Mouse (Mus musculus) megakaryocyte-erythroid progenitor cell, adult 5-6 weeks (primary cell): ENCODE results near the gene Snx9. TPM values are rescaled to one million over a fixed set of nuclear protein-coding genes. Genes with fewer than 3 reads are reported as not detected.

Source experiments
- ATAC-seq: replicated peaks from 2 replicates; pipeline ENCODE4 v1.8.0; 2016; ENCODE audit warnings: mild to moderate bottlenecking, inconsistent platforms; ENCODE audit not compliant: severe bottlenecking, poor library complexity, low FRiP score, low TSS enrichment
- total RNA-seq, 2 experiments: library from RNA; stranded (forward) in 1 of 2; stranded (reverse) in 1 of 2; fragments of 200-1000, 215-1000 nt in 1 of 2; fragments of >200 nt in 1 of 2; fragmentation: Nextera tagmentation in 1 of 2; gene quantifications; 2 replicates each; pipeline ENCODE4 v1.2.3; 2014 to 2017

Gene Snx9
- total RNA-seq, 2 experiments from 2014 or later = 16.5 to 25.8 TPM

DNA sequence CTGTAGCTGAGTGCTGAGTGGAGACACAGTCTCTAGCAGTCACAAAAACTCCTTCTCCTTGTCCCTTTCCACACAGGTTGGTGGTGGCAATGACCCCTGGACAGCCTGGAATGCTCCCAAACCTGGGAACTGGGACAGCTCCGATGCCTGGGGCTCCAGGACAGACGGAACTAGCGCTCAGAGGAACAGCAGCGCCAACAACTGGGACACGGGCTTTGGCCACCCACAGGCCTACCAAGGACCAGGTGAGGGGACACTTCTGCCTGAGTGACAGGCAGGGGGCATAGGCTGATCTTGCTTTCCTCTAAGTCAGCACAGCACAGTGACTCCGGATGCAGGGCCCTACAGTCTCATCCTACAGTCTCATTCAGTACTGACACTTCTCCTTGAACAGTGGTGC is 58.1 kb downstream of the Snx9 start:
- ATAC-seq = no peak

DNA sequence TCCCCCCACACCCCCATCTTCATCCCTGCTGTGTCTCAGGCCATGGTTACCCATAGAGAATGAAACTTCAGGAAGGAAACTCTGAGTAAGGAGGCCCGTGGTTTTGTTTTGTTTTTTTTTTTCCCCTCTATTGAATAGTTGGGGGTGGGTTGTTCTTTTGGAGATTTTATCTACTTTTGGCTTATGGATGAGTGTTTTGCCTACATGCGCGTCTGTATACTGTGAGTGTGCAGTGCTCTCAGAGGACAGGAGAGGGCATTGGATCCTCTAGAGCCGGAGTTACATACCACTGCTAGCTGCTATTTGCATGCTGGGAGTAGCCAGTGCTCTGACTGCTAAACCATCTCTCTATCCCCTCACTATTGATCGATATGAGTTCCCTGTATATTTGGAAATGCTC is 60.3 kb downstream of the Snx9 start:
- ATAC-seq = no peak

DNA sequence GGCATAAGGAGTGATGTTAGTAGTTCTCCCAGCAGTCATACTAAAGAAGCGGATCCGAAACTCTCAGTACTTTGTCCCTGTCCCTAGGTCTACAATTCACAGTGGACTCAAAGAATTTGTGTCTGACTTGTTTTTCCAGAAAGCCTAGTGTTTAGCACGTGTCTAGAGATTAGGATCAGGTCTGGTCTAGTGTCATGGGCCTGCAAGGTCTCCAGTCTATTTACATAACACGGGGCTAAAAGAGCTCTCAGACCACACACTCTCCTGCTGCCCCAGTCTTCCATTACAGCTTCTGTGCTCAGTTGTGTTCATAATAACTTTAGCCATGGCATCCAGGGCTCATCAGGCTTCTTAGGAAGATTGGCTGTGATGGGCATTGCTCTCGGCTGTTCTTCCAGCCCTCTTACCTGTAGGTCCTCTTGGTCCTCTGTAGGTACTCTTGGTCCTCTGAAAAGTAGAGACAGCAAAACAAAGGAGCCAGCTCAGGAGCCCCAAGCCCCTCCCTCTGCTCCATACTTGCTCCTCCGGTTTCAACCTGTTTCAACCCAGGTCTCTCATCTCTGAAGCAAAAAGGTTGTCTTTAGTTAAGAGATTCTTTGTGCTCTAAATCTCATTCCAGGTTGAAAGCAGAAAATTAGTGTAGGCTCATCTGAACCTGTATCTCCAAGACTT is 62.6 kb downstream of the Snx9 start:
- ATAC-seq = no peak

DNA sequence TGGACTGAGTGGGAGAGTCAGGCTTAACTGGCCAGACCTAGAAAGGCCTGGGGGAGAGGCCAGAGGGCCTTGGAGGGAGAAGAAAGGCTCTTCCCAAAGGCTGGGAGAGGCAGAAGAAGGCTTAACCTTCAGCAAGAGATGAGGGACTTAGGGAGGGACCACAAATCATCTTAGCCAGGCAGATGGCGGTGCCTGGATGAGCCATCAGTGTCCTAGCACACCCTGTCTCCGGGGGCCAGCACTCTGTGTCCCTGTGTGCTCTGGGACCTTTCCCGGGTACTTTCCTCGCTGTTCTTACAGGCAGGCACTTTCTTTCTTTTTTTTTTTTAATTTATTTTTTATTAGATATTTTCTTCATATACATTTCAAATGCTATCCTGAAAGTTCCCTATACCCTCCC is 68.6 kb downstream of the Snx9 start:
- no peak for ATAC-seq

DNA sequence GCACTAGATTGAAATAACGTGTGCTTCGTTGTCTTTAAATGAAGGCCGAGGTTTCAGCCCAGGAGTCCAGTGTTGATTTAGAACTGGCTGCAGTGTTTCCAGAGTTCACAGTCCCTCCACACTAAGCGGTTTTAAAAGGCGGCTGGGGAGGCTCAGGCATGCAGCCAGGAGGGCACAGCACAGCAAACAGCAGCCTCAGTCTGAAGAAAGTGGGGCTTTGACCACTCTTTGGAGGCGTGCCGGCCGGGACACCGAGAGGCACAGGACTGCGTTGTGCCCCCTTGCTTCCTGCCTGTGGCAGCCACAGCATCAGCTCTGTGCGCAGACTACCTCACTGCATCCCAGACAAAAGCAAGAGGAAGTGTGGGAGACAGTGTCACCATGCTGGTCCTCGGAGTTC is 70.5 kb downstream of the Snx9 start:
- no peak for ATAC-seq

DNA sequence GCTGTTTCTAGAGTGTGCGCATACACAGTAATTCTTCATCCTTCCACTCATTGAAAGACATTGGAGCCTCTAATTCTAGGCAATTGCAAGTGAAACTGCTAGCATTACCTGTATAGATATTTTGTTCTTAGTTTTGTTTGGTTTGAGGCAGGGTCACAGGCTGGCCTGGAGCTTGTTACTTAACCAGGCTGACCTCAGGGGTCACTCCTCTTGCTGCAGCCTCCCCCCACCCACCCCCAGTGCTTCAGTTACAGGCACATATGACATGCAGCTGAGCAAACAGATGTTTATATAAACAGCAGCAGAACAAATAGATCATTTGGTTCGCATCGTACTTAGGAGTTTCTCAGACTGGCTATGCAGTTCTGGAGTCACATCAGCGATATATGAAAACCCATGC is 71.7 kb downstream of the Snx9 start:
- no peak for ATAC-seq

DNA sequence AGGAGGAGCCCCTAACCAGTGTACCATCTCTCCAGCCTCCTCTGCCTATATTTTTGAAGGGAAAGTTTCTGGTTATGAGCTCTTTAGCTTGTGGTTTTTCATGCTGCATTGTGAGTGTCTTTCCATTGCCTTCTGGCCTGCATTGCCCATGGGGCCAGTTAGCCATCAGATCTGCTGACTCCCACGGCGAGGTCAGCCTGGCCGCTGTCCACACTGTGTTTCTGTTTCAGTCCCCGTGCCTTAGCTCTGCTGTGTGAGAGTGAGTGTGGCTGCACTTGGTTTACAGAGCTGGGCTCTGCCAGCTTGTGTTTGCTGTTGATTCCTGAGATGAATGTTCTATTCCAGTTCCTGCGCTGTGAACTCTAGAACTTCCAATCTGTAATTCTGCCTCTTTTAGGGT is 73.1 kb downstream of the Snx9 start:
- ATAC-seq = no peak

DNA sequence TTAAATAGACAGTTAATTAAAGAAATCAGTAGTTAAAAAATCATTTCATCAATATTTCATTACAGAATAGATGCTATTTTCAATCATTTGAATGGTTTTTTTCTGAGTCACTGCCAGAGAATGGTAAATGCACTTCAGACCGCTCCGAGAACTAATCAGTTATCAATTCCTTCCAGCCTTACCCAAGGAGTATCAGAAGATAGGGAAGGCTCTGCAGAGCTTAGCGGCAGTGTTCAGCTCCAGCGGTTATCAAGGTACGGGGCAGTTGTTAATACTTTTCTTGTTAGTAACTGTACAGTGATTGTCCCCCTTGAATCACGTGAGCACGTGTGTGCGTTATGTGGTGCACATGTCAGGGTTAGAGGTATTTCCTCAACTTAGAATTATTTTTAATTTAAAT is 80.8 kb downstream of the Snx9 start:
- ATAC-seq = no peak

DNA sequence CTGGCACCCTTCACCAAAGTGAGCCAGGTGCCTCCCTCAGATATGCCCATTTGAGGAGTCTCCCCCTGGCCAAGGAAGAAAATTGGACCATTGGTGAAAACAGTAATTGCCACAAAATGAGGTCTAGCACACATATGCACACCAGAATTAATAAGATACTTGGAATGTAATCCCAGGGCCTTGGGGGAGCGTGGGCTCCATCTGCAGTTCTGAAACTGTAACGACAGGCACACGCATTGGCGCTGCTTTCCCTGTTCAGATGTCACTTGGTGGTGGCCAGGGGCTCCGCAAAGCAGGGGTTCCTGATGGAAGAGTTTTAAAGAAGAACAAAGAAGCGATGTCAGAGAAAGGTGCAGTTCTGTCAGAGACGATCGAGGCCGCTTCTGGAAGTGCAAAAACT is 82.2 kb downstream of the Snx9 start:
- no peak for ATAC-seq

DNA sequence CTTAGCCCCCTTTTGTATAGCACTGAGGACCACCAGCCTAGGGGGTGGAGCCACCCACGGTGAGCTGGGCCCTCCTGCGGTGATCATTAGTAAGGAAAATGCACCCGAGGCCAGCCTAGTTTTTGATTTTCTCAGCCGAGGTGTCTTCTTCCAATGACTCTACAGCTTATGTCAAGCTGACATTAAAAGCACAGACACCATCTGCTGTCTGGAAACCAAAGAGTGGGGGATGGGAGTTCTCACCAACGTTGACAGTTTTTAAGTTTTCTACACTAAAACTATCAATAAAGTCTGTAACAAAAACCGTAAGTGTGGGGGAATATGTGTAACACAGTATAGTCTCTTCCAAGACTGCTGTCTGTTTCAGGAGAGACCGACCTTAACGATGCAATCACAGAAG is 83.1 kb downstream of the Snx9 start:
- no peak for ATAC-seq

DNA sequence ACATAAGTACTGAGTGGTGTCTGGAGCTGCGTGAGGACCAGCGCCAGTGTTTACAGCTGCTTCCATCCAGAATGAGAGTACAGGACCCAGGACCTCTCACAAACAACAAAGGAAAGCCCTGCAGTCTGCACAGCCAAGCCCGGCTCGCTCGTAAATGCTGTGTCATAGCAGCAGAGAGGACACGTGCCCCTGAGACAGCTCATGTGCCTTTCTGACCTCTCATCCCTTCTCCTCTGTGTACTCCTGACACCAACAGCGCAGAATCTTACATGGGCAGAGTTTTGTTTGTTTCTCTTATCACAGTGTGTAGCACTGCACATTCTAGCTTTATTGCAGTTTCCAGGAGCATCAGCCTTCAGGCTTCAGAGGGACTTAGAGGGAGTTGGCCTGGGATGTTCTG is 85.6 kb downstream of the Snx9 start:
- ATAC-seq = peak; percentile 82

DNA sequence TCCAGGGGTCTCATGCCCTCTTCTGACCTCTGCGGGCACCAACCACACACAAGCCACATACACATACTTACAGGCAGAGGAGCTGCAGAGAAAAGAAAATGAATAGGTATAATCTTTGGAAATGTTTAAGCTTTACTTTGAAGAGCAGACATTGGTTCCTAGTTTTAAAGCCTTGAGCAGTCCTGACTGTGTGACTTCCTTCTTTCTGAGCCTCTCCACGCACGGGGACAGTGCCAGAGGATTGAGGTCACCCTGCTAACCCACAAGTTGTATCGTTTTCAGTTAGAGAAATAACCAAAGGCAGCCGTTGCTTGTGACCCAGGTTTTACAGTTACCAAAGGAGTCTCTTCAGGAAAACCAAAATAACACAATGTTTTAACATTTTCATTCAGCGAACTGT is 87.9 kb downstream of the Snx9 start:
- no peak for ATAC-seq

DNA sequence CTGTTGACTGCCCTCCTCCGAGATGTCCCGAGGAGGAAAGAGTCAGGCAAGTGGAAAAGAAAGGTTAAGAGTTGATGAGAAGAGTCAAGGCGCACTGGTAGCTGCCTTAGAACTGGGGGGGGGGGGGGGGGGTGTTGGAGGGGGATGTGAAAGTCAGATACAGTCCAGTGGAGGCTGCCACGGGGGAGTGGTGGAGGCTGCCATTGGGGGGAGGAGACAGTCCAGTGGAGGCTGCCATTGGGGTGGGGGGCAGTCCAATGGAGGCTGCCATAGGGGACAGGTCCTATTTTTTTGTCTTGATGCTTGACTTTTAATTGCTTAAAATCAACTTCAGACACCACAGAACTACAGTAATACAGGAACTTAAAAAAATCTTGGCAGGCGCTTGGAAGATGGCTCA is 91.0 kb downstream of the Snx9 start:
- ATAC-seq = no peak

DNA sequence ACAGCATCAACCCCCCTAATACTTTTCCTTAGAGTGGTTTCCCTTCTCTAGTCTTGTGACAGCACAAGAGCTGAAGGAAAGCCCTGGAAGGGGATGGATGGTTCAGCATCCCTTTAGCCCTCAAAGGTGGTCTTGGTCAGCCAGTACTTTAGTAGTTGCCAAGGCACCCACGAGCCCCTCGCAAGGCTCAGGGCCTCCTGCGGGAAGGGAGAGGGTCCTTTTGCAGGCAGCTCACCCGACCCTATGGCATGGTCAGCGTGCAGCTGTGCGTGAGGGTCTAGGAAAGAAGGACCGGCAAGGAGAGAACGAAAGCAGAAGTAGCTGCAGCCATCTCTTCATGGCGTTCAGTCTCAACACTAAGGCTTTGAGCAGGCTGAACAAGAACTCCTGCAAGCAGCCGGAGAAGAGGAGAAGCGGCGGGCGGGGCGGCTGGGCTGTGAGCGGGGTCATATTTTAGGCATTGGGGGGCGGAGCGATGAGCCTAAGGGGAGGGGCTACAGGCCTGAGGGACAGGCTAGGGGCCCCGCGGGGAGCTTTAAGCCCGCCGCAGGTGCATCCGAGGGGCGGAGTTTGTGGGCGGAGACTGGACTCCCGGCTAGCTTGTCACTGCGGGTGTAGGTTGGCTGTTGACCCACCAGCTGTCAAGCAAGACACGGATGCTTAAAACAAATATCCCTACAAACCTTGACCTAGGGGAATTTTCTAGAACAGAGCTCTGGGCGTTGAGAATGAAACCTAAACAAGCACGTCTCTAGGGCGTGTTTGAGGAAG is 93.6 kb downstream of the Snx9 start:
- peak; percentile 97 for ATAC-seq

DNA sequence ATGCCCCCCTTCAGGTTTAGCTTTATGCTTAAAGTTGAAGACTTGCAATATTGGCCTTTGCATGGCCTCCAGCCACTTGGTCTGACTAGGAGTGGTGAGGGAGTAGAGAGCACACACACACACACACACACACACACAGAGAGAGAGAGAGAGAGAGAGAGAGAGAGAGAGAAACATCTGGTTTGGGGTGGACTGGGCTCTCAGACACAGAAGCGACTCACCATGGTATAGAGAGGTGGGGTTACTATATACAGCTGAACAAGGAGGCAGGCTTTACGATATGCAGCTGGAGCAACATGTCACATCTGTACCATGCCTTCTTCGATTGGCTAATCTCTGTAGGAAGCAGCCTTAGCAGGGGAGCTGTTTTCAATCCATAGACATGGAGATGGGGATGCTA is 94.6 kb downstream of the Snx9 start:
- no peak for ATAC-seq

DNA sequence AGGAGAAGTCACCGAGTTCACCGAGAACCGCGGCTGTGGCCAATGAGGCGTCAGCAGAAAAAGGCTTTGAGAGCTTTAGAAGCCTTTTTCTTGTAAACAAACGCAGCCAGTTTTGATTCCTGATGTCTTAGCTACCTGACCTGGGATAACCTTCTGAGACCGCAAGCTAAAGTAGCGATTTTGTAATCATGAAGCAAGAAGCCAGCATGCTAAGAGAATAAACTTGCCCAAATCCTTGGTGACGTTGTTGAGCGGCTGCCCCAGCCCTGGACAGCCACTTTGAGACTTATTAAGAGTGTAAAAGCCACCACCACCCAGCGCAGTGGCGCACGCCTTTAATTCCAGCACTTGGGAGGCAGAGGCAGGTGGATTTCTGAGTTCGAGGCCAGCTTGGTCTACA is 95.1 kb downstream of the Snx9 start:
- ATAC-seq = no peak

DNA sequence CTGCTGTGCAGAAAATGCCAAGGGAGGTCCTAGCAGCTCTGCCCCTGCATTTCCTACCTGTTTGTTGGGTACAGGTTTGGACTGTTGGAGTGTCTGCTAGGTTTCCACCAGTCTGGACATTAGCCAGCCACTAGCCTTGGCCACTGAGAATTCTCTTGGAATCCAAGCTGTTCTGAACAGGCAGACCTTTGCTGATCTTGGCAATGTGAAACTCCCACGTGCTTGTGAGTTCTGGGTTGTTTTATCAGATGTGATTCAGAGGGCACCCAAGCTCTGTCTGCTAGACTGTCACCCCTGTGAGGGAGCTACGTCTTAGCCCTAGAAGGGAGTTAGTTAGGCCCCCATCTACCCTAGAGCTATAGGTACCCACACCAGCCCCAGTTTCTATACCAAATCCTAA is 96.3 kb downstream of the Snx9 start:
- no peak for ATAC-seq

DNA sequence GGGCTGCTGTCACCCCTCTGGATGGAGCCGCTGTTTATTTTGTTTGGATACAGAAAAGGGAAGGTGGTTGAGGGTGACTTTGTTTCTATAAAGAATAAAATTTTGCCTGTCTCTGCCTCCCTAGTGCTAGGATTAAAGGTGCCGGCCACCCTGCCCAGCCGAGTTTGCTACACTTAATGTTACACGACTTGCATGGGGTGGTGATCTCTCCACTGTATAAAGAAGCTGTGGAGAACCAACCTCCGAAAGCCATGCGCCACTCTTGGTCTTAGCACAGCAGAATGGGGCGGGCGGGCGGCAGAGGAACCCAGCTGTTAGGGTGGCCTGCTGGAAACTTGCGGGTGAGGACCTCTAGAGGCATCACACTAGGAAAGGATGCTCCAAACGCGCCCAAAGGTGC is 98.7 kb downstream of the Snx9 start:
- no peak for ATAC-seq

DNA sequence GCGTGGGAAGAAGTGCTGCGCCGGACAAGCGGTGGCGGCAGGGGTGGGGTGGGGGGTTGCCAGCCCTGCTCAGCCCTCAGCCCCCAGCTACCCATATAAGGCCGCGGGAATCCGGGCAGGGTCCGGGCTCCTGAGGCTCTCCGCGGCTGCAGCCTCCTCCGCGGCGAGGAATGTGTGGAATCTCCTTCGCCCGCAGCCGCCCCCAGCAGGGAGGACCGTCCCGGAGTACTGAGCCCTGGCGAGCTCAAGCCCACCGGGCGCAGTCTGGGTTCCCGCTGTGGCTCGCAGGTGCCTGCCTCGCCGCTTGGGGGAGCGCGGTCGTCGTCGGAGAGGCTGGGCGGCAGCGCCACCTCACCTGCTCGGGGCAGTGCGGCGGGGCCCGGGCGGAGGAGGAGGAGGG is 99.7 kb downstream of the Snx9 start:
- ATAC-seq = peak; percentile 90

DNA sequence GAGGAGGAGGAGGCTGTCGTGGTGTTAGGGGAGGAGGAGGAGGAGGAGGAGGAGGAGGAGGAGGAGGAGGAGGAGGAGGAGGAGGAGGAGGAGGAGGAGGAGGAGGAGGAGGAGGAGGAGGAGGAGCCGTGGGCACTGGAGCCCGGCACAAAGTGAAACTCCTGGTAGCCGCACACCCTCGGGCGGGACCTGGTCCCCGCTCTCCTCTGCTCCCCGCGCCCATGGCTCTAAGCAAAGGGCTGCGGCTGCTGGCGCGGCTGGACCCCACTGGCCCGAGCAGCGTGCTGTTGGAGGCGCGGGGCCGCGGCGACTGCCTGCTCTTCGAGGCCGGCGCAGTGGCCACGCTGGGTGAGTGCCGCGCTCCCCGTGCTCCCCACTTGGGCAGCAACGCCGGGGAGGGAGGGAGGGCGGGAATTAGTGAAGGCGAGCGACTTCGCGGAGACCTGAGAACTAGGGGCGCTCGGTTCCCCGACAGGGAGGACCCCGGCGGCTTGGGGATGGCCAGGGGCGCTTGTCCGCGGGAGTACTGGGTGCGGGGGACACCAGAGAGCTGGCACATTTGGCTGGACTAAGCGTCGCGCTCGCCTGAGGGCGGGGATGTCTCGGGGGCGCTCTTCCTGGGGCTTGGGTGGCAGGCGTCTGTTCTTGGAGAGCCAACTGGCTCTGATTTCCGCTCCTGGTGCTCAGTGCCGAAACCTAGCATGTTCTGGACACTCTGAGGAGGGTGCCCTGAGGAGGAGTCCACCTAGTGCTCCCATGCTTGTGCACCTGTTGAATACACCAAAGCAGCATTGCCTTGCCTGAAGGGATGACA is 100.3 kb downstream of the Snx9 start, which contains the start of gene Synj2:
Gene Synj2, plus strand, starts transcription at position 51 of the 814 bp plus-strand sequence.
- ATAC-seq = peak; percentile 28; the same call in 1 of the 2 replicates
